Mouse (Mus musculus) thymus, postnatal 0 days (tissue): ENCODE data around the gene Lrrc1. TPM values are rescaled to one million over a fixed set of nuclear protein-coding genes. Genes with fewer than 3 reads are reported as not detected.

ENCODE experiments used
- DNase-seq: peaks from one replicate; pipeline ENCODE4 v3.0.0-alpha.2; 2015; ENCODE audit warnings: low spot score
- polyA plus RNA-seq: library from polyadenylated mRNA; unstranded; fragments of >200 nt; fragmentation: Nextera tagmentation; extraction: Ambion mirVana; gene quantifications from 2 replicates; pipeline ENCODE4 v1.2.1, GENCODE M21; 2015

The Lrrc1 gene
- polyA plus RNA-seq, 1 experiment from 2014 or later = 25.7 TPM

DNA sequence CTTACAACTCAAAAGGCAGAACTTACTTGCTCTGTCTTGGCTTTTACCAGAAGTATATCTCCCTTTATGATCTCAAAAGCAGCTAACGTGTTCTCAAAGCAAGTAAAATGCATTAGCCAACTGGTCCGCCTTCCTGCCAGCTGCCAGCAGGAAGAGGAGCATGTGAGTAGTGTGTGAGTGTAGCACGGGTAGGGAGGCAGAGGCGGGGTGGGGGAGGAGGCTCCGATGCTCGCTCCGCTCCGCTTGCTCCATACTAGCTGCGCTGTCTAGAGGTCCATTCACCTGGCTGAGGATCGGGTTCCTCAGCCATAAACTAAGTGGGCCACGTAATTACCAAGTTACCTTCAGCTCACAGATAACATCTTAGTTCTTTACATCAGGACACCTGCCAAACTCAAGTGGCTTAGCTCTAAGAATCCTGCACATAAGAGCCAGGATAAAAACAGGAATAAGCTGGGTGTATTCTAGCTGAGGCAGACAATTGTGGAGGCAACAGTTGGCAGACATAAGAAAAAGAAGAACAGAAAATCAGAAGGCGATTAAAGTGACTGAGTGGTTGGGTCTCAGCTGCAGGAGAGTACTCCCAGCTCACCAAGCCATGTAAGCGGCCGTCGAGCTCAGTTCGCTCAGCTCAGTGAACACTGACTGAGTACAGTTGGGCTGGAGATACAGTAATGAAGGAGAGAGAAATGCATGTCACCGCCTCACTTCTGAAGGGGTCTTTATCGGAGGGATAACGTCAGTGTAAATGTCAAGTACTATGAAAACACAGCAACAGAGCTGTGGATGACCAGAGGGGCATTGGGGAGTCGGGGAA, 74.7 kb downstream of the Lrrc1 start:
- peak; percentile 86 for DNase-seq

- DNase-seq = peak; percentile 78
Measured at GRCm38 (mm10) chr9:77466926-77467325, 77.7 kb downstream of the Lrrc1 start.

DNA sequence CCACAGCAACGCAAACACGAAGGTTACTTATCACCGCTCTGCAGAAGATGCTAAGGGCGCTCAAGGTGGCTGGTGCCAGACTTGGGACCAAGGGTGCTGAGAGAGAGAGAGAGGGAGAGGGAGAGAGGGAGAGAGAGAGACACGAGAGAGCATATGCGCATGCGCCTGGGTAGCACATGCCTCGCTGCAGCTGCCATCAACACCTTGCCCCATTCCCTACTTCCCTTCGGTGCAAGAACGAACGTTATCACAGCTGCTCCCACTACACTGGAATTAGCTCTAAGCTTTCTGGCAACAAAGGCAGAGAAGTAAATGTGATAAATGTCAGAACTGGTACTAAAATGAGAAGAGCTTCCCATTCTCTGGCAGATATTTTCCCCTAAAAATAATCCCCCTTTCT, 79.3 kb downstream of the Lrrc1 start:
- no peak for DNase-seq

- no peak for DNase-seq
Measured at GRCm38 (mm10) chr9:77463861-77464260, 80.8 kb downstream of the Lrrc1 start.

GRCm38 (mm10) chr9:77463195-77463594, 81.5 kb downstream of the Lrrc1 start:
- DNase-seq = peak; percentile 56

DNA sequence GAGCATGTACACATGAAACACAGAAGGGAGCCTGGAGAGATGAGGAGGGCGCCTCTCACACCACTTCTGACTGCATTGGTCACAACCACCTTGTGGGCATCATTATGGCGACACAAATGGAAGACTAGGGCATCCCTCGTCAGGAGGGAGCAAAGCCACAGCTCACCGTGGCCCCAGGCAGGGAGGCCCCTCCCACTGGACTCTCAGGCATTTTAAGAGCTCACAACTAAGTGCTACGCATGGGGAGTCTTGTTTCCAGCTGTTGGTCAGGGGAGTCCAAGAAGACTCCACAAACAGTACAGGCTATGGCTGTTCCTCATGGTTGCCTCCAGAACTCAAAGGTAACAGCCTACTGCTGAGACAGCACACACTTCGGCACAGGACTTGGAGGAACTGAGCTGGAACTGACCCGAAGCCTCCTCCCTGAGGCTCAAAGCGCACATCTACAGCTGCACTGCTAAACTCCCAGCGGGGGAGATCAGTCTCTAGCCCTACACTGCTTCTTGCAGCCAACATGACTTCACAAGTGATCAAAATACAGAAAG, 83.2 kb downstream of the Lrrc1 start:
- DNase-seq = no peak

- no peak for DNase-seq
Measured at GRCm38 (mm10) chr9:77460408-77460807, 84.3 kb downstream of the Lrrc1 start.

- no peak for DNase-seq
Measured at GRCm38 (mm10) chr9:77459365-77459764, 85.3 kb downstream of the Lrrc1 start.

DNA sequence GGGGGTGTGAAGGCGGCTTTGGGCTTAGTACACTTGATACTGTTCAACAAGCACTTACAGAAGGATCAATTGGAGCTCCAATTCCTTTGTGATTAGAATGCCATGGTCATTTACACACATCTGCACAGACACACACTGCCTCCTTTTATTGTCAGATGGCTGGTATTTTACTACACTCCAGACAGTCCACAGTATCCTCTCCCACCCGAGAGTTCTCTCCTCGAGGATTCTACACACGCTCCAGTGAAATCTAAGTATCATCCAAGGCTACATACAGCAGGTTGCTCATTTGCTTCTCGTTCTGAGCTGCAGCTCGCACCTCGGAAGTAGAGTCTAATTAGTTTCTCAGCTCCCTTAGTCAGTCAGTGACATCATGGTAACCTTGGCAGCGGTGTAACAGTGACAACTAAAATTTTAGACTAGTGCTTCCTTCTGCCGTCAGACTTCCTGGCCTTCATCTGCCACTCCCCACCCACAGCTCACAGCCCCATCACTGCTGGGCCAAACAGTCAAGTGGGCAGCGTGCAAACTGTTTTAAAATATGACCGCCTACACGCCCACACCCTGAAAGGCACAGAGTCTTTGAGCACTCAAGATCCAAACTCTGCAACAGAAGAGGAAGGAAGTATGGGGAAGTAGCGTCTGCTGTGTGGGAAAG, 88.4 kb downstream of the Lrrc1 start:
- no peak for DNase-seq

DNA sequence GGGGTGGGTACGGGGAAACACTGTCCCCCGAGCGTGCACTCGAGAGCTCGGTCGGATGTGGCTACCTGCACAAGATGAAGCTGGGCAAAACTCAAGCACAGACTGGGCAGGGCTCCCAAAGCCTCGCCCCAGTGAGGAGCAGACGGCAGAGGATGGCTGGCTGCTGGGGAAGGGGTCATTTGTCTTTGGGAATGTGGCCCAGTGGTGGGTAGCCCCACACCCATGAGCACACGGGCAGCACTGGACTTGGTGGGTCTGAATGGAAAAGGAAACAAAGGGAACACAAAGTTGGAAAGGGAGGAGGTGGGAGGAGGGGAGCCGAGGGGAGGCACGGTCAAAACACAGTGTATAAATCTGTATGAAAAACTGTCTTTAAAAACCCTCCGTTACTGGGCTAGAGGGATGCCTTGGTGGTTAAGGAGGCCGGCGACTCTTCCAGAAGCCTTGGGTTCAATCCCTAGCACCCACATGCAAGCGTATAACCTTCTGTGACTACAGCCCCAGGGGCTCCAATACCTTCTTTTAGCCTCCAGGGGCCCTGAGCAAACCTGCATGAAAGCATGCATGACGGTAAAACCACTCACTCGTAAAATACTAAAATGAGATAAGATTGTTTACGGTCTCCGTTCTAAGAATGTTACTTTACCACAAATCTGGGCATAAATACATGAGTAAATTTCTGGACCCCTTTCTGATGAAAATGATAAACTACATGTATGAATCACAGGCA, 89.1 kb downstream of the Lrrc1 start:
- DNase-seq = no peak

GRCm38 (mm10) chr9:77452046-77452807, 92.4 kb downstream of the Lrrc1 start:
- DNase-seq = no peak

DNA sequence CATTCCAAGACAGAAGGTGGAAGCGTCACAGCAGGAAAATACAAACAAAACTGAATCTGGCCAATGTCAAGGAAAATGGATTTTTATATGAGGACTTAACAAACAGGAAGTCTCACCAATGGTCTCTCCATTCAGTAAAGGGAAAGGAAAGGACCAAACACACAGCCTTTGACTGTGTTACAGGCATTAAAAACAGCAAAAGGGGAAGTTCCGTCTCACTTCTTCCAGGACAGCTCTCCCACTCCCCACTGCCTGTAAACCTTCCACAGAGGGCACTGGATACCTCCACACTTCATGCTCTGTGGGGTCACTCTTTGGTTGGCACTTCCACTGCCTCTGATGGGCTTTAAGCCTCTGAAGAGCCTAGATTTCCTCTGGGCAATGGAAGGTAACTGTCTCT, 94.2 kb downstream of the Lrrc1 start:
- no peak for DNase-seq

GRCm38 (mm10) chr9:77444876-77445275, 99.8 kb downstream of the Lrrc1 start:
- DNase-seq = no peak

DNA sequence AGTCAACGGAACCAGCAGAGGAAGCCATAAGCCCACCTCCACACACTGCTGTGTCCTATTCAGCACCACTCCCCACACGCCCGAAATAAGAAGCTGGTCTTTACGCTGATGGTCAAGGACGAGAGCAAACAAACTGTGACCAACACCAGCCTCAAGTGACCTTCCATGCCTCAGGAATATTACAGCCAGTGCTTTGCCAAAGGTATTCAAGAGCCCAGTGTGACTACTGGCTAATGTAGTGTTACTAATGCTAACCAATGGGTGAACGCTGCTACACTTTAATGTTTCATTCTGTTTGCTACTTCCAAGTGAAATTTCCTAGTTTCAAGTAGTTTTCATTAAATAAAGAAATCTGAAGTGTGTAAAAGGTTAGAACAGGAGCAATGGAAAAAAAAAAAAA, 105.3 kb downstream of the Lrrc1 start:
- no peak for DNase-seq

- no peak for DNase-seq
Measured at GRCm38 (mm10) chr9:77438836-77439271, 105.8 kb downstream of the Lrrc1 start.

- no peak for DNase-seq
Measured at GRCm38 (mm10) chr9:77437131-77437530, 107.5 kb downstream of the Lrrc1 start.

- DNase-seq = no peak
Measured at GRCm38 (mm10) chr9:77434965-77435364, 109.7 kb downstream of the Lrrc1 start.

GRCm38 (mm10) chr9:77433476-77433875, 111.2 kb downstream of the Lrrc1 start:
- DNase-seq = no peak

DNA sequence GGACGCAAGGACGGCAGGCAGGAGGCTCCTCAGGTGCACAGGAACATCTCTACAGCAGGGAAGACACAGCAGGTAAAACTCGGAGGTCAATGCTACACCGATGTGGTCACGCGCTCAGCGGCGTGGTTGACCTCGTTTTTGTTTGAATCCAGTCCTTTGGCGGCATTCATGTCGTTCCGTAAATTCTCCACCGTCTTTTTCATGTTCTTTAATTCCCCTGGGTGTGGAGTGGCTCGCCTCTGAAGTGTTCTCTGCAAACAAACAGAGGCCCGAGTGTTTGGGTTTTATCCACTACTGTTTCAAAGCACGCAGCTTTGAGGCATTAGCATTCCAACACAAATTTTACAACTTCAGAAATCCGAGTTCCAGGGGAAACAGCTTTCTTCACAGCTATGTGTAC, 112.6 kb downstream of the Lrrc1 start:
- DNase-seq = no peak

DNA sequence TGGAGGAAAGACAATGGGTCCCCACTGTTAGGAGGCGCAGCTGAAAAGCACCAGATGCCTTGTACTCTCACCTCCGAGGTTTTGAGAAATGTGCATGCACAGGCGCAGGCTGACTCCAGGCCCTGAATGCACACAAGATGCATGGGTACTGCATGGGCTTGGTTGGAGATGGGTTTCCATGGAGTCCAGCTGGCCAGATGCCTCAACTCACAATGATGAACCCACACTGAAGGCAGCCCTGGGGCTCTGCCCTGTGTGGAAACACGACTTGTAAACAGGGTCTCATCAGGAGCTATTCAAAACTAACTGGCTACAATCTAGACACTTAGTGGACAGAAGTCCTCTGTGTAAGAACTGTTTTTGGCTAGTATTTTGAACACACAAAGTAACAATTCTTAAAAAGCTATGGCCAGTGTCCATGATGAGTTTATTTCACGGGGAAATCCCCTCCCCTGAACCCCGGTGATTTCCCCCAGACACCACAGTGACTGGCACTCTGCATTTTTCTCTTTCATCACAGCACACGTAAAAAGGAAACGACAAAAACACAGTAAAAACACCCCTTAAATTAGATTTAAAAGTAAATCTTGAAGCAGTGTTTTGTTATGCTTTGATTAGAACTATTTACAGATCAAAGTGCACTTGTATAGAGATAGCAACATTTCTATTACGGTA, 114.1 kb downstream of the Lrrc1 start:
- DNase-seq = no peak
